Mouse (Mus musculus): ENCODE measurements around the gene Slfnl1.

GRCm38 (mm10) chr4:120581711-120582110 is 49.7 kb downstream of the Slfnl1 start:
- TF ChIP-seq CTCF (IDR thresholded peaks at IDR 0.05; ENCODE audit: control insufficient read depth, insufficient read depth, insufficient replicate concordance, low read depth, low read length) (no peak), POLR2A (IDR thresholded peaks at IDR 0.05; ENCODE audit: control insufficient read depth, low read depth, low read length) (no peak)

Data from testis, adult 2 months (tissue).